Mouse (Mus musculus): ENCODE measurements around the gene Dhx8. TPM values are rescaled to one million over a fixed set of nuclear protein-coding genes. Genes with fewer than 3 reads are reported as not detected.

The Dhx8 gene
- polyA plus RNA-seq, 1 experiment, result 11.2 TPM

- TF ChIP-seq POLR2A (IDR thresholded peaks at IDR 0.05; ENCODE audit: low read depth, low read length) (no peak), CTCF (IDR thresholded peaks at IDR 0.05; ENCODE audit: extremely low read depth, insufficient read depth, insufficient read length, insufficient replicate concordance) (no peak)
These were observed 74.5 kb downstream of the Dhx8 start for GRCm38 (mm10) chr11:101807266-101807665.

GRCm38 (mm10) chr11:101809060-101809828 is 76.5 kb downstream of the Dhx8 start:
- Histone ChIP-seq H3K27ac (ENCODE audit: insufficient read depth, low read length) (no peak overlapping the region), H3K27me3 (ENCODE audit: control insufficient read depth, insufficient read depth, low read length) (no peaks in the 10 kb centered on the region), H3K4me1 (ENCODE audit: control insufficient read depth, insufficient read depth, insufficient read length) (no peaks in the 10 kb centered on the region), H3K36me3 (ENCODE audit: control insufficient read depth, insufficient read depth, low read length) (no peaks in the 10 kb centered on the region), H3K4me3 (ENCODE audit: extremely low read depth, insufficient read depth, insufficient read length) (no peak overlapping the region)
- no peak for DNase-seq (ENCODE audit: low read depth in 1 of 2, low spot score in 2 of 2)
- WGBS, result 44% methylated on average over 15 of the region's 15 CpGs
- no peak for TF ChIP-seq CTCF (IDR thresholded peaks at IDR 0.05; ENCODE audit: extremely low read depth, insufficient read depth, insufficient read length, insufficient replicate concordance)
- no peak for TF ChIP-seq POLR2A (IDR thresholded peaks at IDR 0.05; ENCODE audit: low read depth, low read length)

More at GRCm38 (mm10) chr11:101807266-101807665, 74.5 kb downstream of the Dhx8 start:
- Histone ChIP-seq H3K27me3 (ENCODE audit: control insufficient read depth, insufficient read depth, low read length) (0 out of 2 replicates have a peak, but pooled peaks cover 2% of the 10 kb centered on the region), H3K36me3 (ENCODE audit: control insufficient read depth, insufficient read depth, low read length) (no peaks in the 10 kb centered on the region), H3K4me1 (ENCODE audit: control insufficient read depth, insufficient read depth, insufficient read length) (no peaks in the 10 kb centered on the region), H3K4me3 (ENCODE audit: extremely low read depth, insufficient read depth, insufficient read length) (no peak overlapping the region), H3K27ac (ENCODE audit: insufficient read depth, low read length) (no peak overlapping the region)
- 84% methylated on average over 10 of the region's 10 CpGs for WGBS
- DNase-seq (ENCODE audit: low read depth in 1 of 2, low spot score in 2 of 2), result no peak

- Histone ChIP-seq H3K4me1 (ENCODE audit: control insufficient read depth, insufficient read depth, insufficient read length) (no peaks in the 10 kb centered on the region), H3K27ac (ENCODE audit: insufficient read depth, low read length) (no peak overlapping the region), H3K36me3 (ENCODE audit: control insufficient read depth, insufficient read depth, low read length) (no peaks in the 10 kb centered on the region), H3K27me3 (ENCODE audit: control insufficient read depth, insufficient read depth, low read length) (no peaks in the 10 kb centered on the region), H3K4me3 (ENCODE audit: extremely low read depth, insufficient read depth, insufficient read length) (no peak overlapping the region)
- peak in 1 of 2 experiments; percentile 69 for DNase-seq (ENCODE audit: low read depth in 1 of 2, low spot score in 2 of 2)
- WGBS, result 6% methylated on average over 7 of the region's 7 CpGs
- TF ChIP-seq POLR2A (IDR thresholded peaks at IDR 0.05; ENCODE audit: low read depth, low read length), result no peak
- TF ChIP-seq CTCF (IDR thresholded peaks at IDR 0.05; ENCODE audit: extremely low read depth, insufficient read depth, insufficient read length, insufficient replicate concordance), result peak; percentile 94
These were observed 80.5 kb downstream of the Dhx8 start for GRCm38 (mm10) chr11:101813259-101813658.

- Histone ChIP-seq H3K27me3 (ENCODE audit: control insufficient read depth, insufficient read depth, low read length) (no peaks in the 10 kb centered on the region), H3K4me3 (ENCODE audit: extremely low read depth, insufficient read depth, insufficient read length) (no peak overlapping the region), H3K27ac (ENCODE audit: insufficient read depth, low read length) (no peak overlapping the region), H3K4me1 (ENCODE audit: control insufficient read depth, insufficient read depth, insufficient read length) (no peaks in the 10 kb centered on the region), H3K36me3 (ENCODE audit: control insufficient read depth, insufficient read depth, low read length) (no peaks in the 10 kb centered on the region)
- TF ChIP-seq POLR2A (IDR thresholded peaks at IDR 0.05; ENCODE audit: low read depth, low read length), result no peak
- TF ChIP-seq CTCF (IDR thresholded peaks at IDR 0.05; ENCODE audit: extremely low read depth, insufficient read depth, insufficient read length, insufficient replicate concordance), result peak; percentile 93
- WGBS, result 35% methylated on average over 22 of the region's 23 CpGs
- DNase-seq (ENCODE audit: low read depth in 1 of 2, low spot score in 2 of 2), result peak in 1 of 2 experiments; percentile 61
These were observed 81.8 kb downstream of the Dhx8 start for GRCm38 (mm10) chr11:101814375-101815102.

GRCm38 (mm10) chr11:101815103-101816085 is 82.7 kb downstream of the Dhx8 start:
- TF ChIP-seq CTCF (IDR thresholded peaks at IDR 0.05; ENCODE audit: extremely low read depth, insufficient read depth, insufficient read length, insufficient replicate concordance), result no peak
- TF ChIP-seq POLR2A (IDR thresholded peaks at IDR 0.05; ENCODE audit: low read depth, low read length), result no peak
- Histone ChIP-seq H3K27me3 (ENCODE audit: control insufficient read depth, insufficient read depth, low read length) (no peaks in the 10 kb centered on the region), H3K36me3 (ENCODE audit: control insufficient read depth, insufficient read depth, low read length) (no peaks in the 10 kb centered on the region), H3K4me3 (ENCODE audit: extremely low read depth, insufficient read depth, insufficient read length) (no peak overlapping the region), H3K27ac (ENCODE audit: insufficient read depth, low read length) (no peak overlapping the region), H3K4me1 (ENCODE audit: control insufficient read depth, insufficient read depth, insufficient read length) (no peaks in the 10 kb centered on the region)
- DNase-seq (ENCODE audit: low read depth in 1 of 2, low spot score in 2 of 2), result no peak
- 22% methylated on average over 22 of the region's 22 CpGs for WGBS

Other genes starting within 250 kb of the Dhx8 start
- gene Brca1, start 181.0 kb upstream of the Dhx8 start, polyA plus RNA-seq (2012; rRNA removed), result 1.2 and 1.5 TPM in 2 replicates
- 66.6 and 68.8 TPM in 2 replicates for gene Nbr1, start 180.8 kb upstream of the Dhx8 start, polyA plus RNA-seq (2012; rRNA removed)
- gene Tmem106a, start 150.7 kb upstream of the Dhx8 start, polyA plus RNA-seq (2012; rRNA removed), result 28.1 and 33.1 TPM in 2 replicates
- not detected in 2 replicates for gene Gm11634, start 133.7 kb upstream of the Dhx8 start, polyA plus RNA-seq (2012; rRNA removed)
- gene Rdm1, start 105.7 kb upstream of the Dhx8 start, polyA plus RNA-seq (2012; rRNA removed), result 17.6 and 18.8 TPM in 2 replicates
- gene Arl4d, start 67.4 kb upstream of the Dhx8 start, polyA plus RNA-seq (2012; rRNA removed), result 9.1 and 11.5 TPM in 2 replicates
- gene Etv4, start 52.5 kb downstream of the Dhx8 start, polyA plus RNA-seq (2012; rRNA removed), result 0.16 and 0.34 TPM in 2 replicates
- gene Meox1, start 161.5 kb downstream of the Dhx8 start, polyA plus RNA-seq (2012; rRNA removed), result 0.22 and 0.40 TPM in 2 replicates
- 0.05 and 0.20 TPM in 2 replicates for gene Sost, start 234.1 kb downstream of the Dhx8 start, polyA plus RNA-seq (2012; rRNA removed)